Mouse (Mus musculus): ENCODE data around the gene Glul. TPM values are rescaled to one million over a fixed set of nuclear protein-coding genes. Genes with fewer than 3 reads are reported as not detected.

Gene Glul
- polyA plus RNA-seq, 1 experiment from 2014 or later = 106 TPM

- Histone ChIP-seq H3K27me3 (no peaks in the 10 kb centered on the region), H3K4me3 (no peak overlapping the region), H3K9me3 (no peaks in the 10 kb centered on the region), H3K9ac (no peak overlapping the region), H3K27ac (no peak overlapping the region), H3K4me2 (replicated peaks) (no peak overlapping the region), H3K4me1 (no peaks in the 10 kb centered on the region), H3K36me3 (no peaks in the 10 kb centered on the region)
- no peak for ATAC-seq (ENCODE audit: low FRiP score, low read depth)
- WGBS = 91% methylated on average over 6 of the region's 6 CpGs
Observed at GRCm38 (mm10) chr1:153947837-153948236, 48.1 kb downstream of the Glul start.

- no peak for ATAC-seq (ENCODE audit: low FRiP score, low read depth)
- Histone ChIP-seq H3K27ac (no peak overlapping the region), H3K4me2 (replicated peaks) (no peak overlapping the region), H3K27me3 (no peaks in the 10 kb centered on the region), H3K9ac (no peak overlapping the region), H3K9me3 (no peaks in the 10 kb centered on the region), H3K4me1 (0 out of 2 replicates have a peak, but pooled peaks cover 2% of the 10 kb centered on the region), H3K4me3 (no peak overlapping the region), H3K36me3 (no peaks in the 10 kb centered on the region)
- WGBS = 71% methylated on average over 9 of the region's 9 CpGs
Observed at GRCm38 (mm10) chr1:153953232-153953631, 53.5 kb downstream of the Glul start.

- no peak for ATAC-seq (ENCODE audit: low FRiP score, low read depth)
- Histone ChIP-seq H3K9me3 (no peaks in the 10 kb centered on the region), H3K27me3 (no peaks in the 10 kb centered on the region), H3K9ac (no peak overlapping the region), H3K36me3 (no peaks in the 10 kb centered on the region), H3K4me3 (no peak overlapping the region), H3K4me1 (0 out of 2 replicates have a peak, but pooled peaks cover 2% of the 10 kb centered on the region), H3K27ac (no peak overlapping the region), H3K4me2 (replicated peaks) (no peak overlapping the region)
- 84% methylated on average over 6 of the region's 6 CpGs for WGBS
Observed at GRCm38 (mm10) chr1:153953797-153954196, 54.1 kb downstream of the Glul start.

- H3K4me2 ChIP-seq (replicated peaks) = no peak overlapping the region
- ATAC-seq (ENCODE audit: low FRiP score, low read depth) = no peak
- WGBS = 65% methylated on average over 1 of the region's 1 CpGs
- H3K4me3 ChIP-seq = no peak overlapping the region
- H3K27me3 ChIP-seq = no peaks in the 10 kb centered on the region
- H3K4me1 ChIP-seq = 0 out of 2 replicates have a peak, but pooled peaks cover 6% of the 10 kb centered on the region
- no peak overlapping the region for H3K27ac ChIP-seq
- H3K9ac ChIP-seq = no peak overlapping the region
- H3K9me3 ChIP-seq = no peaks in the 10 kb centered on the region
- no peaks in the 10 kb centered on the region for H3K36me3 ChIP-seq
Observed at GRCm38 (mm10) chr1:153957850-153958249, 58.1 kb downstream of the Glul start.

Small RNA genes lying within 50 kb of the gene (microRNA-seq; reads per million reads assigned to microRNA genes)
- gene Mir8114 = 9.4 reads per million, percentile 27 among the genes with 10 or more reads in this experiment

Other genes starting within 250 kb of the Glul start
- 1.8 TPM in 2 replicates for gene Rgs8, start 246.9 kb upstream of the Glul start, polyA plus RNA-seq (2015; fragmentation: Nextera tagmentation; extraction: Ambion mirVana)
- gene Rgs16, start 159.6 kb upstream of the Glul start, polyA plus RNA-seq (2015; fragmentation: Nextera tagmentation; extraction: Ambion mirVana) = 22.6 and 23.7 TPM in 2 replicates
- 12.3 and 12.4 TPM in 2 replicates for gene Rnasel, start 150.5 kb upstream of the Glul start, polyA plus RNA-seq (2015; fragmentation: Nextera tagmentation; extraction: Ambion mirVana)
- 0.09 TPM in 1 of 2 replicates, not detected in the other for gene Rgsl1, start 55.8 kb upstream of the Glul start, polyA plus RNA-seq (2015; fragmentation: Nextera tagmentation; extraction: Ambion mirVana)
- 0.11 and 0.24 TPM in 2 replicates for gene Teddm1b, start 25.6 kb upstream of the Glul start, polyA plus RNA-seq (2015; fragmentation: Nextera tagmentation; extraction: Ambion mirVana)
- 0.14 TPM in 1 of 2 replicates, not detected in the other for gene Teddm1a, start 8.2 kb upstream of the Glul start, polyA plus RNA-seq (2015; fragmentation: Nextera tagmentation; extraction: Ambion mirVana)
- 0.46 and 0.55 TPM in 2 replicates for gene Teddm2, start 284 bp downstream of the Glul start, polyA plus RNA-seq (2015; fragmentation: Nextera tagmentation; extraction: Ambion mirVana)